Mouse (Mus musculus) ES-Bruce4 (cell line): ENCODE data around the gene Tsnax. TPM values are rescaled to one million over a fixed set of nuclear protein-coding genes. Genes with fewer than 3 reads are reported as not detected.

Experiments
- H3K27ac ChIP-seq: 2 replicates; pipeline ENCODE4 v1.5.1; 2012; ENCODE audit warnings: low read length, inconsistent platforms; ENCODE audit not compliant: insufficient read depth
- H3K27me3 ChIP-seq: 2 replicates; pipeline ENCODE4 v1.6.1; 2012; ENCODE audit warnings: mild to moderate bottlenecking, low read length, inconsistent platforms; ENCODE audit not compliant: control insufficient read depth, poor library complexity, insufficient read depth, severe bottlenecking
- H3K36me3 ChIP-seq: 2 replicates; pipeline ENCODE4 v1.6.1; 2012; ENCODE audit warnings: inconsistent platforms, mild to moderate bottlenecking, low read length, moderate library complexity; ENCODE audit not compliant: control insufficient read depth, poor library complexity, insufficient read depth, severe bottlenecking
- H3K4me1 ChIP-seq: one replicate; pipeline ENCODE4 v1.8.1; 2011; ENCODE audit warnings: low read length; ENCODE audit not compliant: control insufficient read depth, insufficient read depth
- H3K4me3 ChIP-seq: 2 replicates; pipeline ENCODE4 v1.5.1; 2011; ENCODE audit warnings: low read depth, mild to moderate bottlenecking, low read length
- H3K9ac ChIP-seq: 2 replicates; pipeline ENCODE4 v1.6.1; 2012; ENCODE audit warnings: low read depth, mild to moderate bottlenecking, inconsistent platforms; ENCODE audit not compliant: poor library complexity, severe bottlenecking
- H3K9me3 ChIP-seq: replicated peaks from 2 replicates; pipeline ENCODE4 v1.6.1; 2012; ENCODE audit warnings: mild to moderate bottlenecking, low read length, inconsistent platforms; ENCODE audit not compliant: control insufficient read depth, poor library complexity, insufficient read depth, severe bottlenecking
- CTCF ChIP-seq: IDR thresholded peaks from one replicate; pipeline ENCODE4 v1.8.1; 2011; ENCODE audit warnings: low read depth, low read length
- EP300 ChIP-seq: IDR thresholded peaks from 2 replicates; pipeline ENCODE4 v1.6.1; 2011; ENCODE audit warnings: low read depth, low read length; ENCODE audit not compliant: insufficient read depth
- POLR2A ChIP-seq: IDR thresholded peaks from one replicate; pipeline ENCODE4 v1.8.1; 2011; ENCODE audit warnings: low read length; ENCODE audit not compliant: insufficient read depth
- polyA plus RNA-seq: library from polyadenylated mRNA; stranded (reverse); fragments of >200 nt; gene quantifications from 2 replicates; pipeline ENCODE4 v1.2.4, GENCODE M21; 2011; ENCODE audit warnings: low read depth; ENCODE audit not compliant: missing spikeins, insufficient read depth, insufficient read length

Gene Tsnax
- polyA plus RNA-seq, 1 experiment: 51.2 TPM

DNA sequence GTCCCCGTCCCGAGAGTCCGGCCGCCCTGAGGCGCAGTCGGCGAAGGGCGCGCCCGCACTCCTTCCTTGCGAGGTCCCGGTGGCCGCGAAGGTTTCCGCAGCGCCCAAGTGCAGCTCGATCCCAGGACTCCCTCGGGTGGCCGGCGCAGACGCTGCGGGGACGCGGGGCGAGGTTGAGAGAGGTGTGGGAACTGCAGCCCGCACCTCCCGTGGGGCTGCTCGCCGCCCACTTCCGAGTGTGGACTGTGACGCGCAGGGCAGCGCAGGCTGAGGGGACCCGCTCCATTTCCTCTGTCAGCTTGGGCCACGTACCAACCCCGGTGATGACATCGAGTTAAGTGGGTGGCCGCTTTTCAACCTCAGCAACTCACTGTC is 41.6 kb downstream of the Tsnax start:
- peak overlapping the region; percentile 78 for H3K4me3 ChIP-seq
- peak overlapping the region; percentile 74 for H3K9ac ChIP-seq
- no peaks in the 10 kb centered on the region for H3K4me1 ChIP-seq
- no peak overlapping the region for H3K27ac ChIP-seq
- H3K27me3 ChIP-seq: peaks cover 16% of the 10 kb centered on the region
- H3K36me3 ChIP-seq: no peaks in the 10 kb centered on the region
- no peaks in the 10 kb centered on the region for H3K9me3 ChIP-seq
- TF ChIP-seq CTCF: no peak
- no peak for TF ChIP-seq POLR2A
- TF ChIP-seq EP300: no peak

DNA sequence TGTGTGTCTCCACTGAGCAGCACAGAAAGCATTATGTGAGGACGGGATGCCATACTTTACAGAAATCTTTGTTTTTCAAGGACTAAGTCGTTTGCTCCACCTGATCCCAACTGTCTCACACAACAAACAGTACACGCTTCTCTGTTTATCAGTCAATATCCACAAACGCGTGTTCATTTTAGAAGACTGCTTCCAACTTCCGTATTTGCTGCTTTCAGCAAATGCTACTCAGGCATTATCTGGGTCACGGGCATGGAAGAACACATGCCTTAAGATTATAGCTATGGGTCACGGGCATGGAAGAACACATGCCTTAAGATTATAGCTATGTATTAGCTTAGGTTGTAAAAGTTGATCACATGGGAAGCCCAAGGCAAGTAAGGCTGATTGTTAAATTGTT is 48.1 kb downstream of the Tsnax start:
- TF ChIP-seq POLR2A: no peak
- TF ChIP-seq EP300: no peak
- no peak for TF ChIP-seq CTCF
- Histone ChIP-seq H3K9me3 (no peaks in the 10 kb centered on the region), H3K27me3 (no peaks in the 10 kb centered on the region), H3K36me3 (no peaks in the 10 kb centered on the region), H3K4me3 (no peak overlapping the region), H3K4me1 (no peaks in the 10 kb centered on the region), H3K27ac (no peak overlapping the region), H3K9ac (no peak overlapping the region)

DNA sequence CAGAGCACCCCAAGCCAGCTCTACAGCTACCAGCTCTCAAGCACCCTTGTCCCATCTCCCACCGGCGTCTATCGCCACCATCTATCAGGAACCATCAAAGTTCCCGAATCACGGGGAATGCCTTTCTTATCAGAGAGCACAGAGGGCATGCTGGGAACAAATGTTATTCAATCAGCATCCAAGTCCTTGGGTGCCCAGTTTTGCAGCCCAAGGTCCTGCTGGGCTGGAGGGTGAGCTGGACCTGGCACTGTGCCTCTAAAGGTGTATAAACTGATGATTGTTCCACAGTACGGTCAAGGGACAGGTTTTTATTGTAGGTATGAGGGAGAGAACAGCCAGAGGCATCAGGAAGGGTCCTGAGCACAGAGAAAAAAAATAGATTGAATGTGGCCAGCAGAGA is 52.8 kb downstream of the Tsnax start:
- Histone ChIP-seq H3K4me3 (no peak overlapping the region), H3K36me3 (no peaks in the 10 kb centered on the region), H3K4me1 (no peaks in the 10 kb centered on the region), H3K27ac (no peak overlapping the region), H3K9me3 (no peaks in the 10 kb centered on the region), H3K9ac (no peak overlapping the region), H3K27me3 (no peaks in the 10 kb centered on the region)
- TF ChIP-seq CTCF (no peak), EP300 (no peak), POLR2A (no peak)

DNA sequence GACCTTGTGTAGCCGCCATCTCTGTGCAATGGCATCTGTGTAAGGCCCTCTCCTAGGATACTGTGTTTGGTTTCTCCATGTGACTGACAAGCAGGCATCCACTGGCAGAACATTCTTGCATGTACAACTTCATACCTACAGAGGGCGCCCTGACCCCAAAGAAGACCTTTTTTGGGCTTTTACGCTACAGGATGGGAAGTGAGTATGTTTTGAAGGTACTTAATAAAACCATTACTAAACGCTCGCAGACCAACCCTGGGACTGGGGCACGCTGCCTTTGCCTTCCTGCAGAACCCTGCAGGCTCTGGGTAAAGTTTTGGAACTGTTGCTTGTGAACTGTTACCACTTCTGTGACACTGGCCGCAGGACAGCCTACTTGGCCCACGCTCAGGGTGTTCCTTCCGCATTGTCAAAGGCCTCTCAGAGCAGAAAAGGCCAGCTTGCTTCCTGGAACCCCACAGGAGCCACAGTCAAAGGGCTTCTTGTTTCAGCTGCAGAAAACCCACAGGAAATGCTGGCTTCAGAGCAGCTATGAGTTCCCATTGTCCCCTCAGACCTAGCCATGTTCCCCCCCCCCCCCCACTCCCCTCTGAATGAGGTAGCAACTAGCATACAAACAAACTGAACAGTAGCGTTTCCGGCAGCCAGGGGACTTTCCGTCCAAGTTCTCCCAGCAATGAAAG is 54.3 kb downstream of the Tsnax start:
- Histone ChIP-seq H3K4me1 (no peaks in the 10 kb centered on the region), H3K27ac (no peak overlapping the region), H3K9me3 (no peaks in the 10 kb centered on the region), H3K9ac (no peak overlapping the region), H3K27me3 (no peaks in the 10 kb centered on the region), H3K4me3 (no peak overlapping the region), H3K36me3 (no peaks in the 10 kb centered on the region)
- no peak for TF ChIP-seq EP300
- peak; percentile 24 for TF ChIP-seq CTCF
- TF ChIP-seq POLR2A: no peak

DNA sequence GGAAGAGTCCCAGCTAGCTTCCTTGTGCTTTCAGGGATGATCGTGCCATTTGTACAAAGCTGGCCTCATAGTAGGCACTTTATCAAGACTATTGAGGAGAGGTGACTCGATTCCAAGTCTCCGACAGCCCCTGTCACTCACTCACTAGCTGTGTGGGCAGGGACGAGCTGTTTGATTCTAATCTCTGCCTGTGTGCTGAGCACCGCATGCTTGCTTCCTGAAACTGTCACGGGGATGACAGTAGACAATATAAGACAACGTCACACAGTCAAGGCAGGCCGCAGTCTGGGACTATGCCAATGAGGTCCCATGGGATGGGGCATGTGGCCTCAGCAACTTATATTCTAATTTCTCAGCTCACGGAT is 54.8 kb downstream of the Tsnax start:
- TF ChIP-seq POLR2A: no peak
- no peak for TF ChIP-seq CTCF
- no peak for TF ChIP-seq EP300
- Histone ChIP-seq H3K36me3 (no peaks in the 10 kb centered on the region), H3K4me1 (no peaks in the 10 kb centered on the region), H3K27ac (no peak overlapping the region), H3K4me3 (no peak overlapping the region), H3K27me3 (no peaks in the 10 kb centered on the region), H3K9me3 (no peaks in the 10 kb centered on the region), H3K9ac (no peak overlapping the region)

DNA sequence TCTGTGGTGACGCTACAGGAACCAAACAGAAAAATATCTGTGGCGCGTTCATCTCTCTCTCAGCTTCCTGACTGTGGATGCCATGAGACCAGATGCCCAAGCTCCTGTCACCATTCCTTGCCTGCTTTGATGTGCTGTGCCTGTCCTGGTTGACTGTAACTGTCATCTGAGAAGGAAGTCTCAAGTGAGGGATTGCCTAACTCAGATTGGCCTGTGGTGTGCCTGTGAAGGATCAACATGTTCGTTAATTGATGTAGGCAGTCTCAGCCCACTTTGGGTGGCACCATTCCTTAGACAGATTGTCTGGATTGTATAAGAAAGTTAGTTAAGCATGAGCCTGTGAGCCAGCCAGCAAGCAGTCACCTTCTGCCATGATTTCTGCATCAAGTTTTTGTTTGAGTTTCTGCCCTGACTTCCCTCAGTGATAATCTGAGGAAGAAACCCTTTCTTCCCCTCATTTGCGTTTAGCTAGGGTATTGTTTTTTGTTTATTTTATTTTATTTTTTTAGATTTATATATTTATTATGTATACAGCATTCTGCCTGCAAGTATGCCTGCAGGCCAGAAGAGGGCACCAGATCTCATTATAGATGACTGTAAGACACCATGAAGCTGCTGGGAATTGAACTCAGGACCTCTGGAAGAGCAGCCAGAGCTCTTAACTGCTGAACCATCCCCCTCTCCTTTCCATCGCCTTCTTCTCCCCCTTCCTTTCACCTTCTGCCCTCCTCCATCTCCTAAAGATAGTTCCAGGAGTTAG is 55.5 kb downstream of the Tsnax start:
- H3K27ac ChIP-seq: no peak overlapping the region
- TF ChIP-seq CTCF (no peak), POLR2A (no peak), EP300 (no peak)
- no peaks in the 10 kb centered on the region for H3K36me3 ChIP-seq
- no peaks in the 10 kb centered on the region for H3K27me3 ChIP-seq
- no peak overlapping the region for H3K9ac ChIP-seq
- no peak overlapping the region for H3K4me3 ChIP-seq
- no peaks in the 10 kb centered on the region for H3K9me3 ChIP-seq
- no peaks in the 10 kb centered on the region for H3K4me1 ChIP-seq
